In genomic region chr7:44246984-44247470, GRCm38 (mm10) we compare ENCODE assay signal across 8 mouse cellular contexts. TPM values are rescaled to one million over a fixed set of nuclear protein-coding genes. Genes with fewer than 3 reads are reported as not detected.
DNase-seq lines count a peak whose midpoint lies in the region; ATAC-seq lines count a peak whose summit lies in the region.

No protein-coding gene starts in this region.

- WGBS in forebrain, embryonic 13.5 days: 0% methylated on average over 23 of the region's 23 CpGs
- WGBS in intestine, embryonic 15.5 days: 1% methylated on average over 23 of the region's 23 CpGs

- ATAC-seq in forebrain, embryonic 13.5 days: no peak; the same call in 1 of the 2 replicates
- peak; percentile 47 for ATAC-seq in intestine, embryonic 15.5 days

- H3K27ac ChIP-seq in forebrain, embryonic 13.5 days: peak overlapping the region; percentile 90
- peak overlapping the region; percentile 88 for H3K27ac ChIP-seq in intestine, embryonic 15.5 days

- peak overlapping the region; percentile 93 for H3K9ac ChIP-seq in forebrain, embryonic 13.5 days
- H3K9ac ChIP-seq in intestine, embryonic 15.5 days: peak overlapping the region; percentile 92

- no peaks in the 10 kb centered on the region for H3K27me3 ChIP-seq in forebrain, embryonic 13.5 days
- H3K27me3 ChIP-seq in intestine, embryonic 15.5 days (replicated peaks): no peaks in the 10 kb centered on the region

- H3K4me2 ChIP-seq in forebrain, embryonic 13.5 days: peak overlapping the region; percentile 82
- H3K4me2 ChIP-seq in intestine, embryonic 15.5 days (replicated peaks): peak overlapping the region; percentile 70

- H3K4me3 ChIP-seq in forebrain, embryonic 13.5 days: peak overlapping the region; percentile 92
- H3K4me3 ChIP-seq in intestine, embryonic 15.5 days (replicated peaks): peak overlapping the region; percentile 74

- DNase-seq in adrenal gland, postnatal 36 days: peak; percentile 30 to 57
- no peak for DNase-seq in adrenal gland, postnatal 10 days
- peak; percentile 30 to 60 for DNase-seq in thymus, adult 18-20 months
- DNase-seq in thymus, postnatal 4 days: no peak
- DNase-seq in lung, postnatal 25 days (ENCODE audit: low spot score): peak; percentile 23
- peak; percentile 29 for DNase-seq in skeletal muscle tissue, adult 2 months (ENCODE audit: low read depth, low spot score)

- H3K9me3 ChIP-seq in forebrain, embryonic 13.5 days (replicated peaks): no peaks in the 10 kb centered on the region
- H3K9me3 ChIP-seq in intestine, embryonic 15.5 days: no peaks in the 10 kb centered on the region

- H3K36me3 ChIP-seq in forebrain, embryonic 13.5 days (ENCODE audit: poor library complexity, severe bottlenecking): peaks cover 34% of the 10 kb centered on the region
- H3K36me3 ChIP-seq in intestine, embryonic 15.5 days: peaks cover 21% of the 10 kb centered on the region

- H3K4me1 ChIP-seq in forebrain, embryonic 13.5 days: peaks cover 35% of the 10 kb centered on the region
- peaks cover 14% of the 10 kb centered on the region for H3K4me1 ChIP-seq in intestine, embryonic 15.5 days (replicated peaks)

RNA-seq across cellular contexts. Expression of gene 2410002F23Rik, which starts 0.5 kb away (rescaled TPM):
- 100 to 1,000 TPM in 1 of 2 experiments, 10 to 100 TPM in 1; 99.6 to 120 TPM for total RNA-seq in adrenal gland, postnatal 36 days (2021)
- total RNA-seq in adrenal gland, postnatal 10 days (2021): 100 to 1,000 TPM in 1 of 2 experiments, 10 to 100 TPM in 1; 92.1 to 104 TPM
- polyA plus RNA-seq in forebrain, embryonic 13.5 days (2015; fragmentation: Nextera tagmentation; extraction: Ambion mirVana): 172 and 212 TPM in 2 replicates
- polyA plus RNA-seq in intestine, embryonic 15.5 days (2015; fragmentation: Nextera tagmentation; extraction: Ambion mirVana): 124 and 127 TPM in 2 replicates

RNA-seq across cellular contexts. Expression of gene 1700028J19Rik, which starts 0.5 kb away (rescaled TPM):
- total RNA-seq in adrenal gland, postnatal 36 days (2021): under 1 TPM; 0.43 to 0.63 TPM
- total RNA-seq in adrenal gland, postnatal 10 days (2021): under 1 TPM; 0.67 to 0.78 TPM
- polyA plus RNA-seq in forebrain, embryonic 13.5 days (2015; fragmentation: Nextera tagmentation; extraction: Ambion mirVana): 1.3 and 1.4 TPM in 2 replicates
- polyA plus RNA-seq in intestine, embryonic 15.5 days (2015; fragmentation: Nextera tagmentation; extraction: Ambion mirVana): 1.3 and 1.6 TPM in 2 replicates

RNA-seq across cellular contexts. Expression of gene Acp4, which starts 10.2 kb away (rescaled TPM):
- not detected for total RNA-seq in adrenal gland, postnatal 36 days (2021)
- not detected for total RNA-seq in adrenal gland, postnatal 10 days (2021)
- polyA plus RNA-seq in forebrain, embryonic 13.5 days (2015; fragmentation: Nextera tagmentation; extraction: Ambion mirVana): 0.14 and 0.21 TPM in 2 replicates
- not detected in 2 replicates for polyA plus RNA-seq in intestine, embryonic 15.5 days (2015; fragmentation: Nextera tagmentation; extraction: Ambion mirVana)

RNA-seq across cellular contexts. Expression of gene Gm36864, which starts 11.1 kb away (rescaled TPM):
- not detected for total RNA-seq in adrenal gland, postnatal 36 days (2021)
- total RNA-seq in adrenal gland, postnatal 10 days (2021): not detected
- not detected in 2 replicates for polyA plus RNA-seq in forebrain, embryonic 13.5 days (2015; fragmentation: Nextera tagmentation; extraction: Ambion mirVana)
- not detected in 2 replicates for polyA plus RNA-seq in intestine, embryonic 15.5 days (2015; fragmentation: Nextera tagmentation; extraction: Ambion mirVana)

RNA-seq across cellular contexts. Expression of gene Gm15517, which starts 14.2 kb away (rescaled TPM):
- not detected for total RNA-seq in adrenal gland, postnatal 36 days (2021)
- not detected for total RNA-seq in adrenal gland, postnatal 10 days (2021)
- not detected in 2 replicates for polyA plus RNA-seq in forebrain, embryonic 13.5 days (2015; fragmentation: Nextera tagmentation; extraction: Ambion mirVana)
- not detected in 2 replicates for polyA plus RNA-seq in intestine, embryonic 15.5 days (2015; fragmentation: Nextera tagmentation; extraction: Ambion mirVana)

Comparison
In these comparisons a context has a peak if more than half of its experiments do, and no peak if none do; other contexts are left out.
1. DNase-seq: peak in adrenal gland, postnatal 36 days (2 of 2), thymus, adult 18-20 months (2 of 2), lung, postnatal 25 days (single experiment) and skeletal muscle tissue, adult 2 months (single experiment); none in adrenal gland, postnatal 10 days (single experiment) and thymus, postnatal 4 days (single experiment).